Mouse (Mus musculus) bone marrow macrophage, adult 2 months (primary cell): Measurements from ENCODE around the gene Calm2.

Source experiments
- CTCF ChIP-seq: IDR thresholded peaks from 2 replicates; pipeline ENCODE4 v1.5.1; 2012; ENCODE audit warnings: low read depth, mild to moderate bottlenecking, low read length, moderate library complexity
- POLR2A ChIP-seq: IDR thresholded peaks from 2 replicates; pipeline ENCODE4 v1.6.1; 2012; ENCODE audit warnings: mild to moderate bottlenecking, low read depth, low read length, borderline replicate concordance

DNA sequence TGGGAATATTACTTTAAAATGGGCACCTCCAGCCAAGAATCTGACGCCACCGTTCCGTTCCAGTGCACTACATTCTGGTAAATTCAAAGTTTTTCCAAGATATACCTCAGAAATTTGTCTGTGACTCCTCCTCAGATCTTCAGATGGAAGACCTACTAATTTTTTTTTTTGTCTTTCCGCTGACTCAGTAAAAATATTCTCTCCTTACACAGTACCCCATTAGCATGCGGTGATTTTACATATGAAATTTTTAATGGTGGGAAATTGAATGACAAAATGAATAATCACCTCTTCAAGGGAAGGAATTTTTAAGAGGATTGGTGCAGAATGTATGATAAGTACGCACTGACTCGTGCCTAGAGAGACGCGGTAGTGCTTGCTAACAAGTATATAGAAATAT is 1.6 kb upstream of the Calm2 start:
- no peak for TF ChIP-seq CTCF
- no peak for TF ChIP-seq POLR2A
